Mouse (Mus musculus) intestine, postnatal 0 days (tissue): ENCODE measurements around the gene Vangl1. TPM values are rescaled to one million over a fixed set of nuclear protein-coding genes. Genes with fewer than 3 reads are reported as not detected.

ENCODE experiments used
- ATAC-seq: fragments of 200-750 bp; cut with Nextera tagmentation; 2 replicates; pipeline ENCODE4 v1.8.0; 2017; ENCODE audit warnings: mild to moderate bottlenecking, moderate TSS enrichment, moderate library complexity
- H3K27ac ChIP-seq: fragments of 300-500 bp; sonication (generic); 2 replicates; pipeline ENCODE4 v1.5.1; 2014; ENCODE audit warnings: mild to moderate bottlenecking, low read depth, low read length, moderate library complexity
- H3K27me3 ChIP-seq: fragments of 300-500 bp; sonication (generic); replicated peaks from 2 replicates; pipeline ENCODE4 v1.6.1; 2014; ENCODE audit warnings: low read length, mixed read lengths; ENCODE audit not compliant: control insufficient read depth, insufficient read depth
- H3K36me3 ChIP-seq: fragments of 300-500 bp; sonication (generic); 2 replicates; pipeline ENCODE4 v1.6.1; 2014; ENCODE audit warnings: mild to moderate bottlenecking, moderate library complexity; ENCODE audit not compliant: control insufficient read depth, insufficient read depth
- H3K4me1 ChIP-seq: fragments of 300-500 bp; sonication (generic); replicated peaks from 2 replicates; pipeline ENCODE4 v1.6.1; 2014; ENCODE audit warnings: antibody characterized with exemption, low read length, mixed read lengths; ENCODE audit not compliant: control insufficient read depth, insufficient read depth
- H3K4me2 ChIP-seq: fragments of 300-500 bp; sonication (generic); replicated peaks from 2 replicates; pipeline ENCODE4 v1.6.1; 2014; ENCODE audit warnings: low read depth, mild to moderate bottlenecking, moderate library complexity
- H3K4me3 ChIP-seq: fragments of 300-500 bp; sonication (generic); 2 replicates; pipeline ENCODE4 v1.5.1; 2014; ENCODE audit warnings: low read depth, low read length
- H3K9ac ChIP-seq: fragments of 300-500 bp; sonication (generic); 2 replicates; pipeline ENCODE4 v1.6.1; 2014; ENCODE audit warnings: mild to moderate bottlenecking, low read depth, low read length
- H3K9me3 ChIP-seq: fragments of 300-500 bp; sonication (generic); 2 replicates; pipeline ENCODE4 v1.6.1; 2016; ENCODE audit warnings: mixed run types; ENCODE audit not compliant: control insufficient read depth
- CTCF ChIP-seq: sonication (generic); IDR thresholded peaks from 2 replicates; pipeline ENCODE4 v1.5.1; 2016; ENCODE audit warnings: low read depth, mild to moderate bottlenecking, control low read depth, antibody characterized with exemption, moderate library complexity
- WGBS: fragments of 180-500 bp; shearing (Covaris S2); extraction: QIAGEN DNeasy Blood & Tissue Kit; methylation state at CpG from one replicate; pipeline ENCODE4 v1.1.7; 2014; 5-methylcytosine and 5-hydroxymethylcytosine counted together
- polyA plus RNA-seq: library from polyadenylated mRNA; unstranded; fragments of >200 nt; fragmentation: Nextera tagmentation; extraction: Ambion mirVana; gene quantifications from 2 replicates; pipeline ENCODE4 v1.2.1, GENCODE M21; 2015

Gene Vangl1
- polyA plus RNA-seq, 1 experiment from 2014 or later: 7.2 TPM

DNA sequence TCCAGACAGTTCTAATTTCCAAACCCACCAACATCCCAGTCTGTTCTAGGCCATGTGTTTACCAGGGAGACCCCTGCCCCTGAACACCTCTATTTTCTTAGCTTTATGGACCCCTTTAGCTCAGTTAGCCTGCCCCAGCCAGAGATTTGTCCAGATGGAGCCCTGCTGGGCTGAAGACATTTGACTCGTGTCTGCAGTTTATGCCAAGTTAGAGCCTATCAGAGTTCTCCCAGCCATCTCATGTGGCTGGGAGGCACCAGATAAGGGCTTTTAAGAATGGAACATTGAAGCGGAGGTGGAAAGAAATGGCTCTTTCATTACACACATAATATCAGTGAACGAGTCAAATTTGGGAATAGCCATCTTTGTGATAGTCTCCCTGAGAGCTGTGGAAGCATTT lies 61.0 kb downstream of the Vangl1 start:
- H3K4me2 ChIP-seq: no peak overlapping the region
- WGBS: 87% methylated on average over 3 of the region's 3 CpGs
- TF ChIP-seq CTCF: no peak
- H3K27me3 ChIP-seq: no peaks in the 10 kb centered on the region
- H3K9me3 ChIP-seq: no peaks in the 10 kb centered on the region
- no peak overlapping the region for H3K4me3 ChIP-seq
- no peaks in the 10 kb centered on the region for H3K36me3 ChIP-seq
- ATAC-seq: no peak
- no peak overlapping the region for H3K9ac ChIP-seq
- H3K4me1 ChIP-seq: no peaks in the 10 kb centered on the region
- no peak overlapping the region for H3K27ac ChIP-seq

GRCm38 (mm10) chr3:102142947-102143346 lies 61.5 kb downstream of the Vangl1 start:
- no peak for ATAC-seq
- WGBS: 70% methylated on average over 4 of the region's 4 CpGs
- Histone ChIP-seq H3K9ac (no peak overlapping the region), H3K4me1 (no peaks in the 10 kb centered on the region), H3K9me3 (no peaks in the 10 kb centered on the region), H3K27me3 (no peaks in the 10 kb centered on the region), H3K27ac (no peak overlapping the region), H3K4me3 (no peak overlapping the region), H3K4me2 (no peak overlapping the region), H3K36me3 (no peaks in the 10 kb centered on the region)
- TF ChIP-seq CTCF: no peak

GRCm38 (mm10) chr3:102141893-102142292 lies 62.6 kb downstream of the Vangl1 start:
- 78% methylated on average over 6 of the region's 6 CpGs for WGBS
- TF ChIP-seq CTCF: no peak
- no peak for ATAC-seq

GRCm38 (mm10) chr3:102141451-102141850 lies 63.0 kb downstream of the Vangl1 start:
- Histone ChIP-seq H3K4me3 (no peak overlapping the region), H3K4me2 (no peak overlapping the region), H3K4me1 (no peaks in the 10 kb centered on the region), H3K9me3 (no peaks in the 10 kb centered on the region), H3K27me3 (no peaks in the 10 kb centered on the region), H3K36me3 (no peaks in the 10 kb centered on the region; the same call in 1 of the 2 replicates), H3K27ac (no peak overlapping the region), H3K9ac (no peak overlapping the region)
- TF ChIP-seq CTCF: no peak
- WGBS: 76% methylated on average over 2 of the region's 2 CpGs
- no peak for ATAC-seq

More at GRCm38 (mm10) chr3:102141893-102142292, 62.6 kb downstream of the Vangl1 start:
- no peaks in the 10 kb centered on the region; the same call in 1 of the 2 replicates for H3K36me3 ChIP-seq
- no peak overlapping the region for H3K4me2 ChIP-seq
- H3K27ac ChIP-seq: no peak overlapping the region
- H3K9ac ChIP-seq: no peak overlapping the region
- H3K4me3 ChIP-seq: no peak overlapping the region
- H3K4me1 ChIP-seq: no peaks in the 10 kb centered on the region
- H3K27me3 ChIP-seq: no peaks in the 10 kb centered on the region
- H3K9me3 ChIP-seq: no peaks in the 10 kb centered on the region

GRCm38 (mm10) chr3:102140606-102141005 lies 63.9 kb downstream of the Vangl1 start:
- H3K4me3 ChIP-seq: no peak overlapping the region
- H3K9me3 ChIP-seq: no peaks in the 10 kb centered on the region
- no peaks in the 10 kb centered on the region for H3K4me1 ChIP-seq
- 74% methylated on average over 6 of the region's 6 CpGs for WGBS
- no peak overlapping the region for H3K4me2 ChIP-seq
- no peak for TF ChIP-seq CTCF
- no peak overlapping the region for H3K9ac ChIP-seq
- no peak overlapping the region for H3K27ac ChIP-seq
- no peaks in the 10 kb centered on the region for H3K27me3 ChIP-seq
- no peak for ATAC-seq
- no peaks in the 10 kb centered on the region; the same call in 1 of the 2 replicates for H3K36me3 ChIP-seq

DNA sequence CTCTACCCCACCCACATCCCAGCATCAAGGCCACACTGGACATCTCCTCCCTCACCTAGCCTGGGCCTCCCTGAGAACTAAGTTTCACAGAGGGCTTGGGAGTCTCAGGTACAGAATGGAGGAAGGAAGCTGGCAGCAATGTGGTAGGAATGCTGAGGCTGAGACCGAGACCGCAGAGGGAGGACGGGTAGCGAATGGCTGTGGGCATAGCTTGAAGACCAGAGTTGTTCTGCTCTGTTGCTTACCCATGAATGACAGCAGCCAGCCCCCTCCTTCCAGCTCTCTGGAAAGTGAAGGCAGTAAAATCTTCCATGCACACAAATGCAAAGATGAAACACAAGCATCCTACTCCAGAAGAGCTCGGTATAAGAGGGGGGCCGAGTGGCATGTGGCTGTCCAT lies 65.6 kb downstream of the Vangl1 start:
- Histone ChIP-seq H3K27me3 (no peaks in the 10 kb centered on the region), H3K9me3 (no peaks in the 10 kb centered on the region), H3K4me2 (no peak overlapping the region), H3K9ac (no peak overlapping the region), H3K36me3 (no peaks in the 10 kb centered on the region; the same call in 1 of the 2 replicates), H3K27ac (no peak overlapping the region), H3K4me3 (no peak overlapping the region), H3K4me1 (no peaks in the 10 kb centered on the region)
- ATAC-seq: no peak
- no peak for TF ChIP-seq CTCF
- WGBS: 89% methylated on average over 6 of the region's 6 CpGs

- no peaks in the 10 kb centered on the region for H3K9me3 ChIP-seq
- no peak overlapping the region for H3K27ac ChIP-seq
- H3K4me1 ChIP-seq: no peaks in the 10 kb centered on the region
- no peak for TF ChIP-seq CTCF
- no peaks in the 10 kb centered on the region for H3K27me3 ChIP-seq
- no peaks in the 10 kb centered on the region; the same call in 1 of the 2 replicates for H3K36me3 ChIP-seq
- H3K4me3 ChIP-seq: no peak overlapping the region
- no peak for ATAC-seq
- H3K4me2 ChIP-seq: no peak overlapping the region
- no peak overlapping the region for H3K9ac ChIP-seq
- WGBS: 81% methylated on average over 10 of the region's 10 CpGs
These were observed 67.3 kb downstream of the Vangl1 start for GRCm38 (mm10) chr3:102137158-102137557.
